Mouse (Mus musculus): Measurements from ENCODE around the gene Pon2.
"Not testable (repeated sequence)": the region's sequence is repeated elsewhere in the genome, so short reads cannot be mapped to it uniquely, and the experiment has no call there.

Pon2 gene

GRCm38 (mm10) chr6:5291450-5291849 is 6.8 kb downstream of the Pon2 start:
- DNase-seq, result no peak

DNA sequence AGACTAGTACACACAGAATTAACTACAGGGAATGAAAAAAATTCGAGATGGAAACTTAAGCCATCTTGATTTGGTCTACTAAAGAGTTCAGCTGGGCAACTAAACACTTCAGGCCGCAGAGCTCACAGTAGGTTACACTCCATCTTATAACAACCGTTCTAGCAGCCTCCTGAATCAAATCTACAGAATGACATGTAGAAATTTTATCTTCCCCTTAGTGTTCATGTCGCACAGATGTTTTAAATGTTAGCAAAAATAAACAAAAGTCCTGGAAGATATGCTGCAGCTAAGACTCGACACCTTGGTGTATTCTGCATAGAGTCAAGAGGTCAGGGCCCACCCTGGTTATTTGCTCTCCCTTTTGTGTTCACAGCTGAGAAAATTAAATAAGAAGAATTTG is 10.3 kb downstream of the Pon2 start:
- DNase-seq, result no peak

GRCm38 (mm10) chr6:5287392-5287791 is 10.9 kb downstream of the Pon2 start:
- DNase-seq, result no peak

DNA sequence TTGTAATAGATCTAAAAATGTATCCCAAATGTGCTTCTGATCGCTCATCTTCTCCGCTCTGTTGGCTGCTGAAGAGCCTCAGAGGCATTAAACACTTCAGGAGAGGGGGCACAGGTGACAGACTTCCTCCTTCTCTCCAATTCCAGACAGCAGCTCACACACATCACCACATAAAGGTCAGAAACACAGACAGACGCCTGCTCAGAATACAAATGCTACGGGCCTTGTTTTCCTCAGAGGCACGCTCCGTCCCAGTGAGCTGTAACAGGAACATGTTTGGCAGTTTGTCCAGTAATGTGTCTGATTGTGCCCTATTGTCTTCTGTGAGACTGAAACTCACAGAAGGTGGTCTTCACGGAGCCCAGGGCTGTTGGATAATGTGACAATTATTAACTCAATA is 15.8 kb downstream of the Pon2 start:
- DNase-seq, result no peak

DNA sequence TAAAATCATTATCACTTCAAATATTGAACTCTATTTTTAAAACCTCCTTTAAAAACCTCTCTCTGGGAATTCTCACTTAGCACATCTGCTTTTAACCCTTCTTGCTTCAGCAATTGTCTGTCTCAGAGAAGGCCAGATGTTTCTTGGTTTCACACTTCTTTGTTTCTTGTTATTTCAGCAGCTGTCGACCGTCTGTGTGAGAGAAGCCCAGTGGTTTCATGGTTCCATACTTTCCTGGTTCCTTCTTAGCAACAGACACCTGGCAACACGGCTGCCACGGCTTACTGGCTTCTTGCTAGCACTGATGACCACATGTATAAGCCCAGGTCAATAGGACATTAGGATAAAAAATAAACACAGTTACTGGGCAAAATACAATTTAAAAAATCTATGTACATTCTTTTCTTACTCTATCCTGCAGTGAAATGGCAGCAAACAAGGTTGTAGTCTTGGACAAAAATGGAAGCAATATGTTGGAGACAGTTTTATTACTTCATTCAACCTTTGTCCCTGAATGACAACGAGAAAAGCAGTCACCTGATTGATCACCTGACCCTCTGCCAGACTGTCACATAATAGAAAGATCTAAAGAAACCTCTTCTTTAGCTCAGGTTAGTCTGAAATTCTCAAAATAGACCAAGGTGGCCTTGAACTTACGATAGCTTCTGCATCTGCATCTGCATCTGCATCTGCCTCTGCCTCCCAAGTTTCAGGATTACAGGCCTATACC is 17.5 kb downstream of the Pon2 start:
- peak; percentile 9 for DNase-seq

DNA sequence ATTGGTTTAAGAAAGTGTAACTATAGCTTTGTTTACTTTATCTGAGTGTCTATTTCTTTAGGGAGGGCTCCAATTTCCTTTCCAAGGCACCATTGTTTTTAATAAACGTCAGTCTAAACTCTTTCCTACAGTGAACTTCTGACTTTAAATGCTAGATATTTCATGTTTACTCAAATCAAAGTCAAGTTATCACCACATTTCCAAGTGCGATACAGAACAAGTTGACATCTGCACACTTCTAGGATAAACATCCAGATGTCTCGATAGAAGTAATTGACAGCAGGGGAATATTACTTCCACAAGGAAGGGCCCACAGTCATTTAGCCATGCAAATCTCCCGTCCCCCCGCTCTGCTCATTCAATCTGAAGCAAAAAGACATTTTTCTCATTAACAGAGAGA is 20.3 kb downstream of the Pon2 start:
- DNase-seq, result no peak

- DNase-seq, result no peak
Observed at GRCm38 (mm10) chr6:5269641-5270040, 28.6 kb downstream of the Pon2 start.

DNA sequence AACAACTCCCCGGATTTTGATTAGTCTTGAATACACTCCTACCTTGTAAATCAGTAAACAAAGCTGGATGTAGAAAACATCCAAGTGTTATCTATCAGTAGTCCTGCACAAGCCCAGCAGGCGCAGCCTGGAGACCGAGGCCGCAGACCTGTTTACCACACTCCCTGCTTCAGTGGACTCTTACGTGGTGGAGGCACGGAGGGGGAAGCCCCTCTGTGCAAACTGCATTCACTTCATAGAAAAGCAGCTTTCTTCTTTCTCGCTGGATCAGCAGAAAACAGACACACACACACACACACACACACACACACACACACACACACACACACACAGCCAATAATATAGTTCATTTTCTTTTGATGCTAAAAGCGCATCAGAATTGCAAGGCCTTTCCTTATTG is 33.5 kb downstream of the Pon2 start:
- DNase-seq, result no peak

DNA sequence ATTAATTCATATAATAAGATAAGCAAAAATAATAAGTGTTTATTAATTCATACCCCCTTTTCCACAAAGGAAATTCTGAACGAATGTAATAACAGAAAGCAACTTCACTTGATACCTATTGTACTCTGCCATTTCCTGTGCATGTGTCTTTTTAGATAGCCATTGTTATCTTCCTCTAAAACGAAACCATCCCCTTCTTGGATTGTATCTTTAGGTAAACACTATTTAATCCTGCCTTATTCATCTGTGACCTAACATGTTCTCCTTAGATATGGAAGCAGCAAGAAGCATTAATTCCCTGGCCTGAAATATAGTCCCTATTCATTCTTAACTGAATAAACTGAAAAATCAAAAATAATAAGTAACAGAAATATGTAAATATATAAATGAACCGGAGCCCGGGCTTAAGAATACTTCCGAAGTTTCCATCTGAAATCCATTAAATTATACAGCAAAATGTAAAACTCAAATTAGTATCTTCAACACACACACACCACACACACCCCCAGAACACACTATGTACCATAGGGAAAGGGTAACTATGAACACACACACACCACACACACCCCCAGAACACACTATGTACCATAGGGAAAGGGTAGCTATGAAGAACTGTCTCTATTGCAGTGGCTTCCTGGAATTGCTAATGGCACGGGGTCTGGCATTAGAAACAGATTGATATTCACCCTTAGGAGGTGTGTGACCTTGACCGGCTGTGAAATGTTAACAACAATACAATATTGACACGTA is 34.8 kb downstream of the Pon2 start:
- DNase-seq, result no peak

DNA sequence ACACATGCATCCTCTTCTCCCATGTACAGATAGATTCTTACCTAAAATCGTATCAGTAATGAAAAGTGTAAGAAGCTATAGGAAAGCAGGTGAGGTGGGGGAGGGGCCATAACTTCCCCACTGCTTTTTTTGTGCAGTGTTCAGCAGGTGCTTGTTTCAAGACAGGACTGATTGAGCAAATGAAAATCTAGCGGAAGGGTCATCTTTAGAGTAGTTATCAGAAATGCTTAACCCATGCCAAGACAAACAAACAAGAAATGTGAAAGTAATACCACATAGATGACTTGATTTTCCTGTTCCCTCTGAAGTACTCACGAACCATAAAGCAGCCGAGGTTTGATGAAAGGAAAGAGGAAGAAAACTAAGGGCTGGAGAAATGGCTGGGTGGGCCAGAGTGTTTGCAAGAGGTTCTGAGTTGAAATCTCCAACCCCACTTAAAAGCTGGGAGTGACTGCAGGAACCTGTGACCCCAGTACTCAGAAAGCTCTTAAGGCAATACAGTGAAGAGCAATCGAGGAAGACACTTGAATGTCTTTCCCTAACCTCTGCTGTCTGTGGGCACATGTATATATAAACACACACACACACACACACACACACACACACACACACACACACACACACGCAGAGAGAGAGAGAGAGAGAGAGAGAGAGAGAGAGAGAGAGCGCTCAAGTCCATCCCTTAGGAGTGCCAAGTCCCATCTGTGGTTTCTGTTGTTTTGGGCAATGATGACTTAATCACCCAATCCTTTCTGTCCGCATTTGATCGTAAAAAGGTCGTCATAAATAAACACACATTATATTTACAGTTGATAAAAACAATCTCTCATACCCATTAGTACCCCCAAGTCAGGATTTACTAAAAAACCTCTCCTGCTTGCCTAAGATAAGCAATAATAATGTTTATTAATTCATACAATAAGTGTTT is 35.7 kb downstream of the Pon2 start:
- peak; percentile 24 for DNase-seq

- peak; percentile 79 for DNase-seq
Observed at GRCm38 (mm10) chr6:5255722-5256451, 42.4 kb downstream of the Pon2 start, which contains the start of gene Pon3. Pon3 (minus strand) TSS chr6:5256286.

DNA sequence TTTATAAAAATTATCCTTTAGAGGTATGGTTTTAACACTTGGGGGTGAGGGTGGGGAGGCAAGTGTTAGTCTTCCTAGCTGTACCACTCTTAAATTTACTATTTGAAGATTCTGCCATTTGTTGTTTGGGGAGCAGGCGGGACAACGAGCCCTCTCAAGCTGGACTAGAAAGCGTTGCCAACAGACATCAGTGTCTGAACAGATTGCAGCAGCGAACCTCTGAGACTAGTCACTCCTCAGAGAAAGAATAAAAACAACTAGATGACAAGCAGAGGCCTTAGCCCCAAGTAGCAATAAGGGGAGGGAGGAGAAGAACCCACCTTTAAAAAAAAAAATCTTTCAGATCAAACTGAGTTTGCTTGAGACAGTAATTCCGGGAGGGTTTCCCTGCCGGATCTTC is 43.0 kb downstream of the Pon2 start:
- no peak for DNase-seq

DNA sequence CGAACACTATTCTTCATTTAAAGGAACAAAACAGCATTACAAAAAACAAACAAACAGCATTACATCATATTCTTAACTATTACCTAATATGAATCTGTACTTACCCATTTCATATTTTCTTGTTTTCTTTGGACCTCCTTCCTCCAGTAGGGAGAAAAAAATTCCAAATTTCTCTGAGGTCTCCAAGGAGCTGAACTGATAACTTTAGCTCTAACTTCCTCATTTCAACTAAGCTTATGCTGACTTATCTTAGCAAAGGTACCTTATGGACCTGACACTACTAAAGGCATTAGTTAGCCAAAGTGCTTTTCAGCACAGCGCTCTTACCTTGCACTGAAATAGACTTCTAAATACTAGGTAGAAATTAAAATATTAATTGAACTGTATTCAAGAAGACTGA is 43.4 kb downstream of the Pon2 start:
- no peak for DNase-seq

GRCm38 (mm10) chr6:5245926-5246325 is 52.3 kb downstream of the Pon2 start:
- DNase-seq, result no peak

DNA sequence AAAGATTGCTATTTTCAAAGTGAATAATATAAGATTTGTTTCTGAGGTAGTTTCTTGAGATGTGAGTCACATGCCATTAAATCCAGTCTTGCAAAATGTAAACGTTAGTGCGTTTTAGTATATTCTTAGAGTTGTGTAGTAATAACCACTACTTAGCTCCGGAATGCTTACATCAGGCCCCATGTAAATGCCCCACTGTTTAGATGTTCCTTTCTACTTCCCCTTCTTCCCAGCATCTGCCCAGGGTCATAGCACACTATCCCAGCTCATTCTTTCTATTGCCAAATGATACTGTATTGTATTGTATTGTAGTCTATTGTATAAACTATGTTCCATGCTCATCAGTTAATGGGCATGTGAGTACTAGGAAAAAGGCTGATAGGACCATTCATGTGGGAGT is 59.5 kb downstream of the Pon2 start:
- no peak for DNase-seq

GRCm38 (mm10) chr6:5237510-5237909 is 60.7 kb downstream of the Pon2 start:
- DNase-seq, result peak; percentile 51

DNA sequence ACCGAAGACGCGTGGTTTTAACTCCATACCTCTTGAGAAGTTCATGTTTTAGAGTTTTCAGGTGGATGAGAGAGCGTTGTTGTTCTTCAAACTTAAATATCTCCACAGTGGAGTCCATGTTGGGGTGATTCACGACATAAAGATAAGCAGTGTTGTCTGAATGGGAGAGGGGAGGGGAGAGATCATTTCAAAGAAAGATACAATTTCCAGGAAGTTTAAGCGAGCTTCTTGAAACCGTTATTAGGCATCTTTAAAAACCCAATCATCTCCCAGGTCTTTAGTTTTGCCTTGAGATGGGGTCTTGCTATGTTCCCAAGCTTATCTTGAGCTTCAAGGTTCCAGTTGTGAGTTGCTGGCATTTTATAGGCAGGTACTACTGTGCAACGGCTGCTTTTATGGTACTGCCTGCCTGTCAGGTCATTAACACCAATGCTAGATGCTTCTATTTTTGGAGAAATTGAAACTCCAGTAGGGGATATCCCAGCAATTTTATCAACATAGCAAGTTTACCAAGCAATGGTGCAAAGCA is 61.3 kb downstream of the Pon2 start:
- DNase-seq, result no peak

- DNase-seq, result no peak
Observed at GRCm38 (mm10) chr6:5234563-5234962, 63.7 kb downstream of the Pon2 start.

DNA sequence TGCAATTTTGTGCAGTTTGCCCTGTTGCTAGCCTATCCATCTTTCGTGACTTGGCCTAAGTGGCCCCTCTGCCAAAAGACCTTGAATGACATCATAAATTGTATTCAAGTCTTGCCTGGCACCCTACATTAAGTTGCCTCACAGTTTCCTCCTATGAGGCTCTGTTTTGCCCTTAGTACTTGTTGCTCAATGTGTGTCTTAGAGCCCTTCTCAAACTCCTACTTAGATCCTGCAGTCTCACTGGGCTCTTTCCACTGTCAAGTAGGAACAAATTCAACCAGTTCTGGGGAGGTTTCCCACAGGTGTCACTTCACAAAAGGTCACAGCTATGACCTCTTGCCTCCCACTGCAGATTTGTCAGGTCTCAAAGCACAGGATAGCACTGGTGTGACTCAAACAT is 64.4 kb downstream of the Pon2 start:
- DNase-seq, result peak; percentile 16

DNA sequence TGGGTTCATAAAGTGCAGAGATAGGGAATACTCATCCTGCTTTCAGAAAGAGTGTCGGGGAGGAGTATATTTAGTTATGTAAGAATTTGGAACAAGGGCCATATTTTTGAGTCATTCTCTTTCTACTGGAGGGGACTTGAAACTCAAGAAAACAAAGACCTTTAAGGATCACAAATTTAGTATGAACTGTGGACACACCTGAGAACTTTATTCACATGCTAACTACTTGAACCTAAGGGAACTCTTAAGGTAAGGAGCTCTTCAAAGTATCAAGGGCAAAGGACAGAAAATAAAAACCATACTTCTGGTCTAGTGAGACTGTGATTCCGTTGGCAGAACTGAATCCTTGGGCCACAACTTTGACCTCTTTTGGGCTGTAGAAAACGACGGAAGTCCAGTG is 66.2 kb downstream of the Pon2 start:
- DNase-seq, result no peak

GRCm38 (mm10) chr6:5230261-5230660 is 68.0 kb downstream of the Pon2 start:
- no peak for DNase-seq

- not testable (repeated sequence) for DNase-seq
Observed at GRCm38 (mm10) chr6:5223551-5223950, 74.7 kb downstream of the Pon2 start.

Measured in lung, postnatal 10 days (tissue).